Mouse (Mus musculus): ENCODE data around the gene Vcan.

The Vcan gene

GRCm38 (mm10) chr13:89720497-89720896 lies 21.8 kb downstream of the Vcan start:
- DNase-seq = no peak

DNA sequence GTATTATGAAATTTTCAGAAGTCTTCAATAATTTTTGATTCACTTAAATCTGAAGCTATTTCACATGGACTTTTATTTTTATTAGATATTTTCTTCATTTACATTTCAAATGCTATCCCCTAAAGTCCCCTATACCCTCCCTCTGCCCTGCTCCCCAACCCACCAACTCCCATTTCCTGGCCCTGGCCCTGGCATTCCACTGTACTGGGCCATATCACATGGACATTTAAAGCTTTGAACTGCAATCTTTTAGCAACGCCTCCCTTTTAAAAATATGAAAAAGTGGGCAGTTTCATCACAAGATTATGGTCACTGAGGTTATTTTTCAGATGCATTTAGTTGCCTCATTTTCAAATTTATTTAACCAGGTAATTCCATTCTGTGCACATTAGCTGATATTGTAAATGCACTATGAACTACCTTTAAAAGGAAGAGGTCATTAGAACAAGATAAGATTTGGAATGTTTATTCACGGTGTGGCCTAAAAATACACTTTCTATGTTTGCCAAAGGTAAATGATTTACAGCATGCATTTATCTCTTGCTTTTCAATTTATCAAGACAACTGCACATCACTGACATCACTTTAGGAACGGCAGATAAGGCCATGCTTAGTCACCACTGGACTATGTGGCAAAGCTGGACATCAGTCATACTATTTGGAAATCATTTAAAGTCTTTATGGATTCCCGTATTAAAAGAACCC lies 32.7 kb downstream of the Vcan start:
- no peak for DNase-seq

- DNase-seq = no peak
Measured at GRCm38 (mm10) chr13:89708151-89708927, 34.0 kb downstream of the Vcan start.

DNA sequence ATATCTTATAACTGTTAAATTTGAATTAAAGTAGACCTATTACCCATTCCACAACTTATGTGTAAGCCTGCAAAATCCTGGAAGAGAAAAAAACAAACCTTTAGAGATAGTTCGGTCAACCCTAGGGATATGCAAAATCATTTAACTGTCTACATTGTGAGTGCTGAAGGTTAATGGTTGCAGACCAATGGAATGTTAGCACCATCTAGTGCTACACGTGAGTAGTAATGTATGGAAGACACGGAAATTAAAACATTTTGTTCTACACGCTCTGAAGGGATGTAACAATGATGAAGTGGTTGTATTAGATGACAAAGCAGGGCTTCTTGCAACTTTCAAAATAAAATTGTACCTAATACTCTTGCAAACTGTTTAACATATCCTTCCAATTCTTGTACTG lies 39.9 kb downstream of the Vcan start:
- no peak for DNase-seq

- no peak for DNase-seq
Measured at GRCm38 (mm10) chr13:89699998-89700555, 42.2 kb downstream of the Vcan start.

- DNase-seq = no peak
Measured at GRCm38 (mm10) chr13:89692597-89692996, 49.7 kb downstream of the Vcan start.

DNA sequence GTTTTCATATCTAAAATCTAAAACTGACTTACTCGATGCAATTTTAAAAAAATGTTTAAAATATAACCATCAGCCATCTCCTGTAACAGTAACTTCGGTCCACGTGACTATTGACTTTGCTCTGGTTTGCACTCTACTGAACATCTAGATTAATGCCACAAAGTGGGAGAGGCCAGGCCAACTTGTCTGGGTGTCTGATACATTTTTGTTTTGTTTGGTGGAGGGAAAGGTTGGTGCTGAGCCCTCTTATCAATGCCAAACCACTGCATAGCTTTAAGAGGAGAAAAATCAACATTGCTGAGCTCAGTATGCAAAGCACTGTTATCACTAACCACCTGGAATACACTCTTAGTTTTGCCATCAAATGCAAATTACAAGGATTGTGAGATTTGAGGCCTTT lies 58.8 kb downstream of the Vcan start:
- DNase-seq = no peak

DNA sequence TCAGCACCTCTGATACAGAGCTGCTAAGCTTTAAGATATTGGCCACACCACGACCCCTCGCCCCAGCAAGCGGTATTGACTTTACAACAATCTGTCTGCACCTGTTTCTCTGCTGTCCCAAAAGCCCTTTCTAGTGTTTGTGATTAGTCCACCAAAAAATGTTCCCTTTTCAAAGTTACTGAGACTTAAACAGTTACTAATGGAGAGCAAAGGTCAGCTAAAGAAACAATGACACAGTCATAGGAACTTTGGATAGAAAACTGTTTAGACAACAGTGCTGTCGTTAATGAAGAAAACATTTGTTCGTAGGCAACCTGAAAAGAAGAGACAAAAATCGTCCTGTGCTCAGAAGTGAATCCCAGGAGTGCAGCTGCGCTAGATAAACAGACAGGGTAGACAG lies 60.1 kb downstream of the Vcan start:
- no peak for DNase-seq

DNA sequence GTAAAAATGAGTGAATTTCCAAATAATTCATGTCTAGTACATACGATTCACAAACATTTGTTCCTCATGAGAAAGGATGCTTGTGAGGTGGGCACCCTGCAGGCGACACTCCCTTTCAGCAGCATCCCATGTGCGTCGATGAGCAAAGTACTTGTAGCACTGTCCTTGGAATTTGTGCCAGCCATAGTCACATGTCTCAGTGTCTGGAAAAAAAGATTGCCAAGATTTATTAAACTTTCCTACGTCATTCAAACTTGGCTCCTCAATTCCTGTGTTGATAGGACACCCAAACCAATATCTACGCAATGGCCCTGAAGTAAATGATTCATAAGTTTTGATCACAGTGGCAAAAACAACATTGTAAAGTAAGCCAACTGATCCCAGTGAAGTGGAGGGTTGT lies 62.6 kb downstream of the Vcan start:
- DNase-seq = no peak

- no peak for DNase-seq
Measured at GRCm38 (mm10) chr13:89670505-89670904, 71.8 kb downstream of the Vcan start.

- no peak for DNase-seq
Measured at GRCm38 (mm10) chr13:89668981-89669880, 73.1 kb downstream of the Vcan start.

GRCm38 (mm10) chr13:89668069-89668468 lies 74.2 kb downstream of the Vcan start:
- peak; percentile 32 for DNase-seq

- DNase-seq = no peak
Measured at GRCm38 (mm10) chr13:89661688-89662087, 80.6 kb downstream of the Vcan start.

DNA sequence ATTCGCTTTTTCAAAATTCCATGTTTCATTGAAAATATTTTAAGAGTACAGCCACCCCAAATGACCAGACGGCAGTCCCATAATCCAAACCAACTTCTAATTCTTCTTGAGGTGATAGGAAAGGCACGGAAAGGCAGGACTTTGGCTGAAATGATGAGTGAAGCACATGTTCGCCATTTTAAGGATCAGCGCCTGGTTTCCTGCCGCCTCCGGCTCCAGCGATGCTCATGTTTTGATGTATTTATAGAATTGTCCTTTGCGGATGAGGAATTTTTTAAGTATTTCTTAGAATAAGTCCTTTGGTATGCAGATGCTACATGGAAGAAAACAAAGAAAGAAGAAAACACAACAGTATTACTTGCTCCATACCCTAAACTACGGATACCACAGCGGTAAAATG lies 85.3 kb downstream of the Vcan start:
- no peak for DNase-seq

- no peak for DNase-seq
Measured at GRCm38 (mm10) chr13:89653279-89653678, 89.0 kb downstream of the Vcan start.

DNA sequence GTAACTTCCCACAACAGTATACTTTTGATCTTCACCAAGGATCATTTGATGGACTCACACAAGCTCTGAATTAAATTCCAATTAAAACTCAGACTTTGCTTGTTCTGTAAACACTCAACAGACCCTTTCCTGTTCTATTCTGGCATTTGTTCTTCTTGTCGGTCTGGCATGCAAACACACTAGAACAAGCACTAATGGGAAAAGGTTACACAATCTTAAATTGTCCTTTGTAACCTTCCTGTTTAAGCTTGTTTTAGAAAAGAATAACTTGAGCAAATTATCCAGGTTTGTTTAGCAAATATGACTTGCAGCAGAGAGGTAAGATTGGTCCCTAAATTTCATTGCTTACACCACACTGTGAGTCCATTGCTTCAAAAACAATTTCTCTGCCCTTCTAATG lies 89.5 kb downstream of the Vcan start:
- DNase-seq = no peak

- DNase-seq = no peak
Measured at GRCm38 (mm10) chr13:89645589-89645988, 96.7 kb downstream of the Vcan start.

- no peak for DNase-seq
Measured at GRCm38 (mm10) chr13:89637012-89637411, 105.3 kb downstream of the Vcan start.

GRCm38 (mm10) chr13:89634137-89634683 lies 108.1 kb downstream of the Vcan start:
- DNase-seq = peak; percentile 21

DNA sequence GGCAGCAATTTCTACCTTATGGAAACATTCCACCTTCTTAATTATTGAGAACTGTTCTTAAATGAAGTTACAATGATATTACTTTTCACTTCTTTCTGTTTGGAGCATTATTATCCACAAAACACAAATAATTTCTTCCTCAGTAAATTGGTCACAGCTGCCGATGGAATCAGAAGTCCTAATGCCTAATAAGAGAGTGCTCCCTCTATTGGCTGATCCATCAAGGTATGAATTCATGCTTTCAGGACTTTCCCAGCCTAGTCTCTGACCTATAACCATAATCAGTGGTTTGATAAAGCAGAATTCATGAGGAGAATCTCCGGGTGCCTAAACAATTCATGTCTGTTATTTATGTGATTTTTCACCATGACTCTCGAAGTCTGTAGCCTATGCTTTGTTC lies 123.2 kb downstream of the Vcan start:
- no peak for DNase-seq

DNA sequence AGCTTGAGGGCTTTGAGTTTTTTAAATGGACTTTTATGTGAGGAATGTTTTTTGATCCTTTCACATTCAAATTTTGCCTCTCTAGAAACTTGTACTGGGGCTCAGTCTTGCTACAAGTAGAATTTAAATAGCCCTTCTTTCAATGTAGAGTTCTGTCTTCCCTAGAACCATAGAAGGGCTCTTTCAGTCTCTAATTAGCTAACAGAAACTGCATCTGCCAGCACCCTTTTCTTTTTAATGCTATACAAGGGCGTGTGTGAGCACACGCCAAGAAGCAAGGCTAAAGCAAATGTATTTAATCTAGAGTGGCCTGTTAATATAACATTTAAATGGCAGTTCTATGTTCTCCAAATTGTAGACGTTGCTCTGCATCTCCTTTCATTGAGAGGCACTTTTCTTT lies 134.9 kb downstream of the Vcan start:
- no peak for DNase-seq

Measured in lung, postnatal 14 days (tissue).